Mouse (Mus musculus): Measurements from ENCODE around the gene Slain1. TPM values are rescaled to one million over a fixed set of nuclear protein-coding genes. Genes with fewer than 3 reads are reported as not detected.

The Slain1 gene
- polyA plus RNA-seq, 1 experiment from 2014 or later: 2.7 TPM

GRCm38 (mm10) chr14:103702516-103702915 lies 52.5 kb downstream of the Slain1 start:
- no peak overlapping the region for H3K4me3 ChIP-seq (ENCODE audit: low read depth, low read length)
- WGBS: 83% methylated on average over 18 of the region's 18 CpGs
- H3K9me3 ChIP-seq (ENCODE audit: control insufficient read depth, low read length): no peaks in the 10 kb centered on the region
- no peaks in the 10 kb centered on the region for H3K27me3 ChIP-seq (replicated peaks; ENCODE audit: control insufficient read depth, insufficient read depth, low read length)
- ATAC-seq (ENCODE audit: low read depth) (no peak), DNase-seq (ENCODE audit: low spot score) (no peak)
- no peak overlapping the region for H3K27ac ChIP-seq (replicated peaks; ENCODE audit: low read depth, low read length)
- H3K4me1 ChIP-seq (ENCODE audit: control insufficient read depth, insufficient read depth, low read length): no peaks in the 10 kb centered on the region
- no peaks in the 10 kb centered on the region for H3K36me3 ChIP-seq (ENCODE audit: control insufficient read depth, insufficient read depth, low read length)
- H3K9ac ChIP-seq (ENCODE audit: low read depth, low read length): no peak overlapping the region
- no peak overlapping the region for H3K4me2 ChIP-seq (ENCODE audit: low read depth, low read length)

DNA sequence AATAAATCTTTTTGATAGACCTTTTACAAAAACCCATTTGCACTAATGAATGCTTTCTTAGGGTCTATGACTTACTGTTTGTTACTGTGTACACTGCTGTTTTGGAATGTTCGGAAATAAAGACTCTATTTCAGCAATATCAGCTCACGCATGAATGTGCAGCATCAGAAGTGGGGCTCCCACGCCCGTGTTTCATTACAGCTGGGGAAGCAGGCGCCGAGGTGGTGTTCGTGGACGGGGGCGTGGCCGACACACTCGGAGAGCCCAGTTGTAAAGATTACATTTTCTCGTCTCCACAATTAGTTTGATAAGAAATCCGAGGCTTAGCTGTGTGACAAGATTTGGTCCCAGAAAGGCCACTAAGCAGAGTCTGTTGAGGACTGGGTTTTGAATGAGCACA lies 54.7 kb downstream of the Slain1 start:
- no peaks in the 10 kb centered on the region for H3K9me3 ChIP-seq (ENCODE audit: control insufficient read depth, low read length)
- no peak for ATAC-seq (ENCODE audit: low read depth)
- H3K27me3 ChIP-seq (replicated peaks; ENCODE audit: control insufficient read depth, insufficient read depth, low read length): no peaks in the 10 kb centered on the region
- no peak for DNase-seq (ENCODE audit: low spot score)
- no peaks in the 10 kb centered on the region for H3K4me1 ChIP-seq (ENCODE audit: control insufficient read depth, insufficient read depth, low read length)
- H3K9ac ChIP-seq (ENCODE audit: low read depth, low read length): no peak overlapping the region
- H3K4me2 ChIP-seq (ENCODE audit: low read depth, low read length): no peak overlapping the region
- H3K36me3 ChIP-seq (ENCODE audit: control insufficient read depth, insufficient read depth, low read length): no peaks in the 10 kb centered on the region
- H3K27ac ChIP-seq (replicated peaks; ENCODE audit: low read depth, low read length): no peak overlapping the region
- 91% methylated on average over 13 of the region's 13 CpGs for WGBS
- H3K4me3 ChIP-seq (ENCODE audit: low read depth, low read length): no peak overlapping the region

DNA sequence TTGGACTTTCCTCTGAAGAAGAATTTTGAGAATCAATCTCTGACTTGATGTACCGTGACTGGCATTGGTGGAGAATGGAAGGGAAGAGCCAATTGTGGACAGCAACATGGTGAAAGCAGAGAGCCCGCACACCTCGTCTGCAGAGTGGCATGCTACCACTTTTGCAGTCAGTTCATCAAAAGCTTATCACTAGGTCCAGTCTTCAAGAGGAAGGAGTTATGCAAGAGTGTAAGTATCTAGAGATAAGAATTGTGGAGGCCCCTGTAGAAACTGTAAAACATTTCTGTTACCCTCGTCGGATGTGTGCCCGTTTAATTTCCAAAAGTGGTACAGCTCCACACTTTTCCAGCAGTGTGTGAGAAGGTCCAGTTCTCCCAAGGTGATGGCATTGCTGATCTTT lies 56.3 kb downstream of the Slain1 start:
- Histone ChIP-seq H3K9ac (ENCODE audit: low read depth, low read length) (no peak overlapping the region), H3K4me1 (ENCODE audit: control insufficient read depth, insufficient read depth, low read length) (no peaks in the 10 kb centered on the region), H3K4me2 (ENCODE audit: low read depth, low read length) (no peak overlapping the region), H3K36me3 (ENCODE audit: control insufficient read depth, insufficient read depth, low read length) (no peaks in the 10 kb centered on the region), H3K27me3 (replicated peaks; ENCODE audit: control insufficient read depth, insufficient read depth, low read length) (no peaks in the 10 kb centered on the region), H3K9me3 (ENCODE audit: control insufficient read depth, low read length) (no peaks in the 10 kb centered on the region), H3K4me3 (ENCODE audit: low read depth, low read length) (no peak overlapping the region), H3K27ac (replicated peaks; ENCODE audit: low read depth, low read length) (no peak overlapping the region)
- ATAC-seq (ENCODE audit: low read depth): no peak
- no peak for DNase-seq (ENCODE audit: low spot score)
- 91% methylated on average over 6 of the region's 6 CpGs for WGBS

GRCm38 (mm10) chr14:103708601-103709000 lies 58.6 kb downstream of the Slain1 start:
- Histone ChIP-seq H3K4me3 (ENCODE audit: low read depth, low read length) (no peak overlapping the region), H3K27me3 (replicated peaks; ENCODE audit: control insufficient read depth, insufficient read depth, low read length) (no peaks in the 10 kb centered on the region), H3K9me3 (ENCODE audit: control insufficient read depth, low read length) (no peaks in the 10 kb centered on the region), H3K36me3 (ENCODE audit: control insufficient read depth, insufficient read depth, low read length) (no peaks in the 10 kb centered on the region), H3K4me1 (ENCODE audit: control insufficient read depth, insufficient read depth, low read length) (no peaks in the 10 kb centered on the region), H3K27ac (replicated peaks; ENCODE audit: low read depth, low read length) (no peak overlapping the region), H3K4me2 (ENCODE audit: low read depth, low read length) (no peak overlapping the region), H3K9ac (ENCODE audit: low read depth, low read length) (no peak overlapping the region)
- ATAC-seq (ENCODE audit: low read depth) (no peak), DNase-seq (ENCODE audit: low spot score) (no peak)
- 51% methylated on average over 2 of the region's 2 CpGs for WGBS

DNA sequence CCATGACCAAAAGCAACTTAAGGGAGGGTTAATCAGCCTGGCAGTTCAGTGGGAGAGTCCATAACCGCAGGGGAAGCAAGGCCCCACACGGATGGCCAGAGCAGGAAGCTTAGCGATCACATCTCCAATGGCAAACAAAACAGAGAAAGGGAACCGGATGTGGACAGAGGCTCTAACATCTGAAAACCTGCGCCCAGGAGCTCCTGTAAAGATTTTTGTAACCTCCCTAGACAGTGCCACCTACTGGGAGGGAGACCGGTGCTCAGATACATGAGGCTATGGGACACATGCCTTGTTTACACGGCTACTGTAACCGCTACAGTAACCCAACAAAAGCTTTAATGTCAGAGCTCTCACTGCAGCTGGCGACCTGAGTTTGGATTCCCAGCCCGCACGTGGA lies 59.2 kb downstream of the Slain1 start:
- Histone ChIP-seq H3K4me2 (ENCODE audit: low read depth, low read length) (no peak overlapping the region), H3K36me3 (ENCODE audit: control insufficient read depth, insufficient read depth, low read length) (no peaks in the 10 kb centered on the region), H3K27ac (replicated peaks; ENCODE audit: low read depth, low read length) (no peak overlapping the region), H3K4me1 (ENCODE audit: control insufficient read depth, insufficient read depth, low read length) (no peaks in the 10 kb centered on the region), H3K9ac (ENCODE audit: low read depth, low read length) (no peak overlapping the region), H3K9me3 (ENCODE audit: control insufficient read depth, low read length) (no peaks in the 10 kb centered on the region), H3K4me3 (ENCODE audit: low read depth, low read length) (no peak overlapping the region), H3K27me3 (replicated peaks; ENCODE audit: control insufficient read depth, insufficient read depth, low read length) (no peaks in the 10 kb centered on the region)
- ATAC-seq (ENCODE audit: low read depth) (no peak), DNase-seq (ENCODE audit: low spot score) (no peak)
- 85% methylated on average over 11 of the region's 11 CpGs for WGBS

GRCm38 (mm10) chr14:103712986-103713385 lies 63.0 kb downstream of the Slain1 start:
- 87% methylated on average over 5 of the region's 5 CpGs for WGBS
- H3K9me3 ChIP-seq (ENCODE audit: control insufficient read depth, low read length): no peaks in the 10 kb centered on the region
- H3K4me1 ChIP-seq (ENCODE audit: control insufficient read depth, insufficient read depth, low read length): no peaks in the 10 kb centered on the region
- no peak overlapping the region for H3K4me3 ChIP-seq (ENCODE audit: low read depth, low read length)
- no peaks in the 10 kb centered on the region for H3K27me3 ChIP-seq (replicated peaks; ENCODE audit: control insufficient read depth, insufficient read depth, low read length)
- no peak for DNase-seq (ENCODE audit: low spot score)
- H3K4me2 ChIP-seq (ENCODE audit: low read depth, low read length): no peak overlapping the region
- no peak overlapping the region for H3K9ac ChIP-seq (ENCODE audit: low read depth, low read length)
- no peak overlapping the region for H3K27ac ChIP-seq (replicated peaks; ENCODE audit: low read depth, low read length)
- no peak for ATAC-seq (ENCODE audit: low read depth)
- H3K36me3 ChIP-seq (ENCODE audit: control insufficient read depth, insufficient read depth, low read length): no peaks in the 10 kb centered on the region

DNA sequence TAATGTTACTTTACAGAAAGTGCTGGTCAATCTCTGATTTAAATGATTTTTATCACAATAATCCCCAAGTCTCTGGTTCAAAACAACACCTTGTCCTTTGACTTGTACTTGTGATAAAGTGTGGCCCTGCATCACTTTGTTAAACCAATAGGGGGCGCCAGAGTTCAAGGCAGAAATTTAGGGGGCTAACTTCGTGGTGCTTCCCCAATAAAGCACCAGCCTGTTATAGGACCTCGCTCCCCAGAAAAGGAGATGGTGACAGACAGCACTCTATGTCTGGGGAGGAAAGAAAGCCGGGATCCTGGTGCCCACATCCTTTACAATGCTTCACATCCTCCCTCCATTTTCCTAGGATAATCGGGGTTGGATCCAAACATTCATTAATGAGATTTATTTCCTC lies 67.5 kb downstream of the Slain1 start:
- Histone ChIP-seq H3K4me3 (ENCODE audit: low read depth, low read length) (no peak overlapping the region), H3K4me1 (ENCODE audit: control insufficient read depth, insufficient read depth, low read length) (no peaks in the 10 kb centered on the region), H3K36me3 (ENCODE audit: control insufficient read depth, insufficient read depth, low read length) (no peaks in the 10 kb centered on the region), H3K9me3 (ENCODE audit: control insufficient read depth, low read length) (no peaks in the 10 kb centered on the region), H3K27ac (replicated peaks; ENCODE audit: low read depth, low read length) (no peak overlapping the region), H3K27me3 (replicated peaks; ENCODE audit: control insufficient read depth, insufficient read depth, low read length) (no peaks in the 10 kb centered on the region), H3K9ac (ENCODE audit: low read depth, low read length) (no peak overlapping the region), H3K4me2 (ENCODE audit: low read depth, low read length) (no peak overlapping the region)
- DNase-seq (ENCODE audit: low spot score) (no peak), ATAC-seq (ENCODE audit: low read depth) (no peak)
- WGBS: 48% methylated on average over 5 of the region's 5 CpGs

DNA sequence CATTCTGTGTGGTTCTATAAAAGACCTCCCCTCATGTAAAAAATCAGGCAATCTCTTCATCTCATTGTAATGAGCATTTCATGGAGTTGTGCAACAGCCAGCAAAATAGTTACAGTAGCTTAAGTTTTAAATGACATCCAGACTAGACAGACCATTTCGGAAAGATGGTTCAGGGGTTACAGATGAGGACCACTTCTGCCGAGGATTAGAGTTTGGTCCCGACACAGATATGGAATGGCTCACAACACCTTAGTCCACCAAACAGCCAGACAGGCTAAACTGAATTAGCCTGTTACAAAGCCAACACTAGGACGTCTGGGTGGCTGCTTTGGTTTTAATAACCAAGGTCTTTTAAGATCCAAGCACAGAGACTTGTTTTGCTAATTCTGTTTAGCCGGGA lies 68.0 kb downstream of the Slain1 start:
- no peak overlapping the region for H3K27ac ChIP-seq (replicated peaks; ENCODE audit: low read depth, low read length)
- H3K9me3 ChIP-seq (ENCODE audit: control insufficient read depth, low read length): no peaks in the 10 kb centered on the region
- no peak for DNase-seq (ENCODE audit: low spot score)
- no peak overlapping the region for H3K4me2 ChIP-seq (ENCODE audit: low read depth, low read length)
- H3K27me3 ChIP-seq (replicated peaks; ENCODE audit: control insufficient read depth, insufficient read depth, low read length): no peaks in the 10 kb centered on the region
- no peak overlapping the region for H3K9ac ChIP-seq (ENCODE audit: low read depth, low read length)
- 55% methylated on average over 5 of the region's 5 CpGs for WGBS
- H3K36me3 ChIP-seq (ENCODE audit: control insufficient read depth, insufficient read depth, low read length): no peaks in the 10 kb centered on the region
- H3K4me3 ChIP-seq (ENCODE audit: low read depth, low read length): no peak overlapping the region
- no peaks in the 10 kb centered on the region for H3K4me1 ChIP-seq (ENCODE audit: control insufficient read depth, insufficient read depth, low read length)
- ATAC-seq (ENCODE audit: low read depth): no peak

GRCm38 (mm10) chr14:103718393-103718792 lies 68.4 kb downstream of the Slain1 start:
- no peaks in the 10 kb centered on the region for H3K27me3 ChIP-seq (replicated peaks; ENCODE audit: control insufficient read depth, insufficient read depth, low read length)
- H3K27ac ChIP-seq (replicated peaks; ENCODE audit: low read depth, low read length): no peak overlapping the region
- no peak for ATAC-seq (ENCODE audit: low read depth)
- no peaks in the 10 kb centered on the region for H3K9me3 ChIP-seq (ENCODE audit: control insufficient read depth, low read length)
- no peaks in the 10 kb centered on the region for H3K36me3 ChIP-seq (ENCODE audit: control insufficient read depth, insufficient read depth, low read length)
- no peak overlapping the region for H3K4me3 ChIP-seq (ENCODE audit: low read depth, low read length)
- 36% methylated on average over 5 of the region's 5 CpGs for WGBS
- H3K9ac ChIP-seq (ENCODE audit: low read depth, low read length): no peak overlapping the region
- DNase-seq (ENCODE audit: low spot score): no peak
- no peaks in the 10 kb centered on the region for H3K4me1 ChIP-seq (ENCODE audit: control insufficient read depth, insufficient read depth, low read length)
- H3K4me2 ChIP-seq (ENCODE audit: low read depth, low read length): no peak overlapping the region
